Mouse (Mus musculus) hindbrain, embryonic 14.5 days (tissue): ENCODE results near the gene Pola2. TPM values are rescaled to one million over a fixed set of nuclear protein-coding genes. Genes with fewer than 3 reads are reported as not detected.

Experiments used
- ATAC-seq: fragments of 200-750 bp; cut with Nextera tagmentation; 2 replicates; pipeline ENCODE4 v1.8.0; 2017; ENCODE audit warnings: moderate number of reproducible peaks, mild to moderate bottlenecking, moderate TSS enrichment, moderate library complexity; ENCODE audit not compliant: low FRiP score
- DNase-seq: peaks from one replicate; pipeline ENCODE4 v3.0.0-alpha.2; 2015; ENCODE audit warnings: low spot score
- H3K27ac ChIP-seq: fragments of 300-500 bp; sonication (generic); 2 replicates; pipeline ENCODE4 v1.5.1; 2014; ENCODE audit warnings: mild to moderate bottlenecking, moderate library complexity
- H3K27me3 ChIP-seq: fragments of 300-500 bp; sonication (generic); 2 replicates; pipeline ENCODE4 v1.6.1; 2014; ENCODE audit warnings: mild to moderate bottlenecking, low read length, mixed read lengths; ENCODE audit not compliant: control insufficient read depth, insufficient read depth
- H3K36me3 ChIP-seq: fragments of 300-500 bp; sonication (generic); replicated peaks from 2 replicates; pipeline ENCODE4 v1.6.1; 2014; ENCODE audit not compliant: control insufficient read depth, insufficient read depth
- H3K4me1 ChIP-seq: fragments of 300-500 bp; sonication (generic); replicated peaks from 2 replicates; pipeline ENCODE4 v1.6.1; 2014; ENCODE audit warnings: antibody characterized with exemption, low read length, mixed read lengths; ENCODE audit not compliant: control insufficient read depth, insufficient read depth
- H3K4me2 ChIP-seq: fragments of 300-500 bp; sonication (generic); replicated peaks from 2 replicates; pipeline ENCODE4 v1.6.1; 2014; ENCODE audit warnings: mild to moderate bottlenecking, moderate library complexity
- H3K4me3 ChIP-seq: fragments of 300-500 bp; sonication (generic); replicated peaks from 2 replicates; pipeline ENCODE4 v1.5.1; 2014; ENCODE audit warnings: mild to moderate bottlenecking, low read length
- H3K9ac ChIP-seq: fragments of 300-500 bp; sonication (generic); 2 replicates; pipeline ENCODE4 v1.6.1; 2014
- H3K9me3 ChIP-seq: fragments of 300-500 bp; sonication (generic); 2 replicates; pipeline ENCODE4 v1.6.1; 2016; ENCODE audit warnings: low read length; ENCODE audit not compliant: control insufficient read depth
- WGBS: fragments of 180-500 bp; shearing (Covaris S2); extraction: QIAGEN DNeasy Blood & Tissue Kit; methylation state at CpG from one replicate; pipeline ENCODE4 v1.1.7; 2014; 5-methylcytosine and 5-hydroxymethylcytosine counted together
- polyA plus RNA-seq: library from polyadenylated mRNA; unstranded; fragments of >200 nt; fragmentation: Nextera tagmentation; extraction: Ambion mirVana; gene quantifications from 2 replicates; pipeline ENCODE4 v1.2.1, GENCODE M21; 2014

The Pola2 gene
- polyA plus RNA-seq, 1 experiment from 2014 or later = 22.2 TPM

- no peaks in the 10 kb centered on the region for H3K9me3 ChIP-seq
- DNase-seq = no peak
- no peak for ATAC-seq
- H3K36me3 ChIP-seq = peaks cover 52% of the 10 kb centered on the region
- H3K4me2 ChIP-seq = no peak overlapping the region
- no peak overlapping the region for H3K27ac ChIP-seq
- WGBS = 98% methylated on average over 3 of the region's 3 CpGs
- H3K9ac ChIP-seq = no peak overlapping the region
- peaks cover 23% of the 10 kb centered on the region for H3K4me1 ChIP-seq
- no peak overlapping the region for H3K4me3 ChIP-seq
- no peaks in the 10 kb centered on the region for H3K27me3 ChIP-seq
Observed at GRCm38 (mm10) chr19:5907275-5907674, 56.7 kb downstream of the Pola2 start.

DNA sequence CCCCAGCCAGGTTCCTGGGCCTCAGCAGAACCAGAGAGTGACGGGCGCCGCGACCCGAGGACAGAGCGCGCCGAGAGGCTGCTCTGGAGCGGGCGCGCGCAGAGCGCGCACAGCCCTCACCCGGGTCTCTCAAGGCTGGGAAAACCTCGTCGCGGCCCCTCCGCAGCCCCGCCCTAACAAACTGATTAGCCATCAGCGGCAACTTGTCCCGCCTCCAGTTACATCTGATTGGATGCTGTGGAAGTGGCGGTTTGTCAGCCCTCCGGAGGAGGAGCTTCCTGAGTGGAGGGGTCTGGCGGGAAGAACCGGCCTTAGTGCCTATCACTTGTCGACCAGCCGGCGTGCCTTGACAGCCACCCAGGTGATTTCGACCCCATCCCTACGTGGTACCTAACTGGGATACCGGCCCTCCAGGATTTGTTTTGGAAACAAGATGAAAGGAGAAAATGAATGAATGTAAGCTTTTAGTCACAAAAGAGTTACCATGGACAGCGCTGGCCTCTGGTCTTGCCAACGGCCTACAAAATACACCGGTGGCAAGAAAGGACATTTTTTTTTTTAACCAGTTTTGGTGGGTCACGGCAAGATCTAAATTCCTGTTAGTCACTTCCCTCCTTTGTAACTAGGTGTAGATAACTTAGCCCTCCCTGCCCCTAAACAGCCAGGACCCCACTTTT lies 69.9 kb downstream of the Pola2 start, which contains the start of gene Tigd3:
Tigd3 (minus strand) TSS at position 148 of the 677 bp plus-strand sequence.
- Histone ChIP-seq H3K27me3 (no peaks in the 10 kb centered on the region), H3K27ac (peak within 1 kb of the TSS; percentile 81), H3K4me3 (peak within 1 kb of the TSS; percentile 71), H3K9ac (peak within 1 kb of the TSS; percentile 91), H3K9me3 (no peaks in the 10 kb centered on the region), H3K4me1 (peaks cover 27% of the 10 kb centered on the region), H3K36me3 (peaks cover 53% of the 10 kb centered on the region), H3K4me2 (peak within 1 kb of the TSS; percentile 84)
- ATAC-seq (peak; percentile 98), DNase-seq (peak; percentile 98)
- 3% methylated on average over 36 of the region's 36 CpGs for WGBS

DNA sequence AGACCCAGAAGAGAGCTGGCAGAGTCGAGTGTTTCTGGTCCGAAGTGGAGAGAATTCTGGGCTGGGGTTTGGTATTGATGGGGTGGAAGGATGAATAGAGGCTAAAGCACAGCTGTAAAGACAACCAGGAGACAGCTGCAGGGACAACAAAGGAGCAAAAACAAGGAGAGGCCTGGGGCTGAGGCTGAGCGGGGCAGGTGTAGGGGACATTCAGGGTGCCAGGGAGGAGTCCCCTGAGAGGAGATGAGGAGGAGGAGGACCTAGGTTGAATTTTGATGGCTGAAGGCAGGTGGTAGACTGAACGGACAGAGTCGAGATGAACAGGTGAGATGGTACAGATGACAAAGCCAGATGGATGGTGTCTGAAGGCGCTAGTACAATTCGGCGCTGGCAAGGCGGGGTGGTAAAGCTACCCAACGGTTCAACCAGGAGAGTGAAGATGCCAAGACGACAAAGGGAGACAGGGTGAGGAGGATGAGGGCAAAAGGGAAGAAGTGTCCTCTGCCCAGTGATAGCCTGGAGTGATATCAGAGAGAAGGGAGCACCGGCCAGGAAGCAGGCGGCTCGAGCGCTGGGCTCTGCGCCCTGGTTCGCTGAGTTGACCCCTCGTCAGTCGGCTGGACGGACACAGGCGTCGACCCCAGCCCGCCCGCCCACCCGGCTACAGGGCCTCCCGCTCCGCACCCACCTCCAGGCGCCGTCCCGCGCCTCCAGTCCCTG lies 70.6 kb downstream of the Pola2 start:
- Histone ChIP-seq H3K27me3 (no peaks in the 10 kb centered on the region), H3K9me3 (no peaks in the 10 kb centered on the region), H3K4me2 (peak overlapping the region; percentile 84), H3K9ac (peak overlapping the region; percentile 91), H3K27ac (peak overlapping the region; percentile 81), H3K4me1 (peaks cover 31% of the 10 kb centered on the region), H3K4me3 (peak overlapping the region; percentile 71), H3K36me3 (peaks cover 48% of the 10 kb centered on the region)
- DNase-seq = no peak
- 5% methylated on average over 31 of the region's 31 CpGs for WGBS
- peak; percentile 25; the same call in 1 of the 2 replicates for ATAC-seq

DNA sequence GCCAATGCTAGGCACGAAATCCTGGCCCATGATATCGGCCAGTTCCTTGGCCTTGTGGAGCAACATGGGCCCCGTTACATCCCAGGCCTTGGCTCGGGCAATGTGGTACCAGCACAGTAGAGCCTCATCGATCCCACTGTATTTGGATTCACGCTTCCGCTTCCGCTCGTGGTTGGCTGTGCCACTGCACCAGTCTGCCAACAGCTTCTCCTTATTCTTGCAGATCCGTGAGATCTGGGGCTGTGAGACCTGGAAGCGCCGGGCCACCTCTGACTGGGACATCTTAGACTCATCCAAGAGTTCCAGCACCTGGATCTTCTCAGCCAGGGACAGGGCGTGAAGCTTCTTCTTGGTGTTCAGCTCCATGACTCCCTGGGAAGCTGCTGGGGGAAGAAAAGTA lies 71.3 kb downstream of the Pola2 start:
- H3K4me3 ChIP-seq = peak overlapping the region; percentile 71
- H3K27ac ChIP-seq = 0 out of 2 replicates have a peak overlapping the region, but pooled peaks have one; percentile 6
- DNase-seq = no peak
- ATAC-seq = no peak
- H3K4me2 ChIP-seq = peak overlapping the region; percentile 84
- WGBS = 94% methylated on average over 13 of the region's 13 CpGs
- no peaks in the 10 kb centered on the region for H3K9me3 ChIP-seq
- H3K36me3 ChIP-seq = peaks cover 44% of the 10 kb centered on the region
- H3K9ac ChIP-seq = peak overlapping the region; percentile 91
- peaks cover 31% of the 10 kb centered on the region for H3K4me1 ChIP-seq
- H3K27me3 ChIP-seq = no peaks in the 10 kb centered on the region

- Histone ChIP-seq H3K27me3 (no peaks in the 10 kb centered on the region), H3K9me3 (no peaks in the 10 kb centered on the region), H3K4me1 (peaks cover 31% of the 10 kb centered on the region), H3K36me3 (peaks cover 39% of the 10 kb centered on the region), H3K9ac (no peak overlapping the region), H3K27ac (no peak overlapping the region), H3K4me3 (no peak overlapping the region), H3K4me2 (peak overlapping the region; percentile 84; the same call in 1 of the 2 replicates)
- WGBS = 92% methylated on average over 7 of the region's 7 CpGs
- DNase-seq (no peak), ATAC-seq (no peak)
Observed at GRCm38 (mm10) chr19:5892262-5892661, 71.7 kb downstream of the Pola2 start.

GRCm38 (mm10) chr19:5891521-5892258 lies 72.3 kb downstream of the Pola2 start:
- WGBS = 96% methylated on average over 12 of the region's 12 CpGs
- Histone ChIP-seq H3K4me2 (0 out of 2 replicates have a peak overlapping the region, but pooled peaks have one; percentile 84), H3K27me3 (no peaks in the 10 kb centered on the region), H3K27ac (no peak overlapping the region), H3K9ac (no peak overlapping the region), H3K9me3 (no peaks in the 10 kb centered on the region), H3K4me3 (no peak overlapping the region), H3K4me1 (peaks cover 31% of the 10 kb centered on the region), H3K36me3 (peaks cover 34% of the 10 kb centered on the region)
- ATAC-seq (no peak), DNase-seq (no peak)

Other genes starting within 250 kb of the Pola2 start
- 9.2 and 12.5 TPM in 2 replicates for gene Ehbp1l1, start 237.9 kb downstream of the Pola2 start, polyA plus RNA-seq
- 140 and 144 TPM in 2 replicates for gene Fam89b, start 234.5 kb downstream of the Pola2 start, polyA plus RNA-seq
- gene Ltbp3, start 223.3 kb downstream of the Pola2 start, polyA plus RNA-seq = 13.8 and 15.8 TPM in 2 replicates
- gene Scyl1, start 192.8 kb downstream of the Pola2 start, polyA plus RNA-seq = 73.5 and 76.7 TPM in 2 replicates
- 11.3 and 13.1 TPM in 2 replicates for gene Frmd8, start 88.9 kb downstream of the Pola2 start, polyA plus RNA-seq
- gene Slc25a45, start 86.4 kb downstream of the Pola2 start, polyA plus RNA-seq = 1.5 and 2.5 TPM in 2 replicates
- 6.1 and 9.4 TPM in 2 replicates for gene Tigd3, start 70.1 kb downstream of the Pola2 start, polyA plus RNA-seq
- gene Dpf2, start 51.2 kb downstream of the Pola2 start, polyA plus RNA-seq = 88.2 and 94.7 TPM in 2 replicates
- 16.9 and 18.5 TPM in 2 replicates for gene Cdc42ep2, start 39.4 kb downstream of the Pola2 start, polyA plus RNA-seq
- not detected in 2 replicates for gene Slc22a20, start 21.9 kb upstream of the Pola2 start, polyA plus RNA-seq
- 5.4 and 6.5 TPM in 2 replicates for gene Capn1, start 51.7 kb upstream of the Pola2 start, polyA plus RNA-seq
- gene Syvn1, start 82.4 kb upstream of the Pola2 start, polyA plus RNA-seq = 28.7 and 32.9 TPM in 2 replicates
- gene Mrpl49, start 93.6 kb upstream of the Pola2 start, polyA plus RNA-seq = 64.2 and 64.5 TPM in 2 replicates
- gene Fau, start 93.6 kb upstream of the Pola2 start, polyA plus RNA-seq = 537 and 672 TPM in 2 replicates
- gene Znhit2, start 97.0 kb upstream of the Pola2 start, polyA plus RNA-seq = 35.3 and 36.3 TPM in 2 replicates
- 58.9 and 59.8 TPM in 2 replicates for gene Tm7sf2, start 104.2 kb upstream of the Pola2 start, polyA plus RNA-seq
- gene Vps51, start 113.0 kb upstream of the Pola2 start, polyA plus RNA-seq = 71.7 and 74.2 TPM in 2 replicates
- gene Tmem262, start 115.8 kb upstream of the Pola2 start, polyA plus RNA-seq = not detected in 2 replicates
- 1.0 and 1.2 TPM in 2 replicates for gene Gm28374, start 118.1 kb upstream of the Pola2 start, polyA plus RNA-seq
- 75.1 and 75.4 TPM in 2 replicates for gene Zfpl1, start 120.8 kb upstream of the Pola2 start, polyA plus RNA-seq
- gene Cdca5, start 120.8 kb upstream of the Pola2 start, polyA plus RNA-seq = 6.3 and 6.8 TPM in 2 replicates
- gene AC131692.1, start 130.2 kb upstream of the Pola2 start, polyA plus RNA-seq = not detected in 2 replicates
- 0.52 and 0.59 TPM in 2 replicates for gene Naaladl1, start 141.6 kb upstream of the Pola2 start, polyA plus RNA-seq
- 51.3 and 54.5 TPM in 2 replicates for gene Sac3d1, start 154.4 kb upstream of the Pola2 start, polyA plus RNA-seq
- 59.6 and 60.8 TPM in 2 replicates for gene Snx15, start 164.1 kb upstream of the Pola2 start, polyA plus RNA-seq
- gene Batf2, start 176.8 kb upstream of the Pola2 start, polyA plus RNA-seq = not detected in 2 replicates
- 114 and 117 TPM in 2 replicates for gene Arl2, start 177.3 kb upstream of the Pola2 start, polyA plus RNA-seq
- gene Majin, start 220.2 kb upstream of the Pola2 start, polyA plus RNA-seq = not detected in 2 replicates